28 mouse cellular contexts compared by ENCODE assay signal in genomic region chr2:94378678-94379077, GRCm38 (mm10). TPM values are rescaled to one million over a fixed set of nuclear protein-coding genes. Genes with fewer than 3 reads are reported as not detected.
DNase-seq lines count a peak whose midpoint lies in the region; ATAC-seq and TF ChIP-seq lines count a peak whose summit lies in the region.
"Had no signal": no experiment of that assay in that cellular context is flagged by ENCODE, and none has a peak within 500 bp of the region (broad histone marks: within the 10 kb centered on the region; RNA-seq: fewer than 3 reads in every experiment).

No protein-coding gene starts in this region.

- WGBS in forebrain, postnatal 0 days: 83% methylated on average over 11 of the region's 11 CpGs
- WGBS in forebrain, embryonic 14.5 days: 84% methylated on average over 11 of the region's 11 CpGs
- WGBS in kidney, postnatal 0 days: 83% methylated on average over 11 of the region's 11 CpGs
- 89% methylated on average over 11 of the region's 11 CpGs for WGBS in lung, postnatal 0 days

- no peak for TF ChIP-seq EP300 in lung, postnatal 0 days (IDR thresholded peaks at IDR 0.05)

- DNase-seq in forebrain, postnatal 0 days: peak; percentile 4
- no peak for DNase-seq in forebrain, embryonic 14.5 days (ENCODE audit: low spot score)
- DNase-seq in kidney, postnatal 0 days (ENCODE audit: low spot score): no peak
- no peak for DNase-seq in kidney, postnatal 14 days
- DNase-seq in lung, postnatal 0 days (ENCODE audit: low spot score): no peak
- DNase-seq in lung, postnatal 10 days: no peak
- peak; percentile 26 for DNase-seq in R1 (ENCODE audit: low read depth, low spot score)
- no peak for DNase-seq in spleen, postnatal 10 days (ENCODE audit: low spot score in 2 of 2)
- DNase-seq: adrenal gland, adult 8-10 months; cerebellum, adult 8-10 months; cerebellum, postnatal 25 days; gastrocnemius, adult 2 months; gastrocnemius, postnatal 36 days; heart, adult 2 months; heart, postnatal 14 days; kidney, adult 11 months; kidney, postnatal 36 days; layer of hippocampus, postnatal 36 days; liver, embryonic 13.5 days; lung, embryonic 14.5 days; lung, postnatal 36 days; right cerebral cortex, postnatal 25 days; thymus, adult 18-20 months; thymus, postnatal 25 days had no signal

- no peaks in the 10 kb centered on the region for H3K9me3 ChIP-seq in forebrain, postnatal 0 days (ENCODE audit: low read length)
- no peaks in the 10 kb centered on the region for H3K9me3 ChIP-seq in forebrain, embryonic 14.5 days (replicated peaks; ENCODE audit: control insufficient read depth, low read length)
- no peaks in the 10 kb centered on the region for H3K9me3 ChIP-seq in kidney, postnatal 0 days (replicated peaks; ENCODE audit: low read length)
- no peaks in the 10 kb centered on the region for H3K9me3 ChIP-seq in lung, postnatal 0 days (ENCODE audit: low read length)
- H3K9me3 ChIP-seq: embryonic facial prominence, embryonic 12.5 days; forebrain, embryonic 15.5 days; heart, embryonic 13.5 days; liver, embryonic 13.5 days had no signal

- no peaks in the 10 kb centered on the region for H3K27me3 ChIP-seq in forebrain, postnatal 0 days (ENCODE audit: insufficient read depth, low read length)
- H3K27me3 ChIP-seq in forebrain, embryonic 14.5 days (replicated peaks; ENCODE audit: control insufficient read depth, insufficient read depth, low read length): no peaks in the 10 kb centered on the region
- no peaks in the 10 kb centered on the region for H3K27me3 ChIP-seq in kidney, postnatal 0 days (ENCODE audit: insufficient read depth, low read length)
- no peaks in the 10 kb centered on the region for H3K27me3 ChIP-seq in lung, postnatal 0 days (replicated peaks; ENCODE audit: insufficient read depth, low read length)
- H3K27me3 ChIP-seq: embryonic facial prominence, embryonic 12.5 days; forebrain, embryonic 15.5 days; heart, embryonic 13.5 days; liver, embryonic 13.5 days had no signal

- no peak for ATAC-seq in forebrain, postnatal 0 days
- no peak for ATAC-seq in forebrain, embryonic 14.5 days
- ATAC-seq in kidney, postnatal 0 days (replicated peaks; ENCODE audit: low FRiP score, low read depth): no peak
- no peak for ATAC-seq in lung, postnatal 0 days
- ATAC-seq: forebrain, embryonic 15.5 days had no signal

- peak; percentile 18; the same call in 1 of the 2 replicates for TF ChIP-seq CTCF in forebrain, postnatal 0 days (IDR thresholded peaks at IDR 0.05; ENCODE audit: low read depth)
- TF ChIP-seq CTCF in kidney, postnatal 0 days (IDR thresholded peaks at IDR 0.05; ENCODE audit: low read depth): 0 out of 2 replicates have a peak, but pooled peaks have one; percentile 32
- TF ChIP-seq CTCF in lung, postnatal 0 days (IDR thresholded peaks at IDR 0.05): peak; percentile 27; the same call in 1 of the 2 replicates

- H3K4me3 ChIP-seq in forebrain, postnatal 0 days (ENCODE audit: low read depth, low read length): no peak overlapping the region
- H3K4me3 ChIP-seq in forebrain, embryonic 14.5 days (ENCODE audit: low read depth, low read length): no peak overlapping the region
- H3K4me3 ChIP-seq in kidney, postnatal 0 days (replicated peaks; ENCODE audit: low read depth, low read length): no peak overlapping the region
- no peak overlapping the region for H3K4me3 ChIP-seq in lung, postnatal 0 days (ENCODE audit: low read depth, low read length)
- H3K4me3 ChIP-seq: embryonic facial prominence, embryonic 12.5 days; forebrain, embryonic 15.5 days; gastrocnemius, adult 2 months; heart, adult 2 months; heart, embryonic 13.5 days; liver, embryonic 13.5 days had no signal

- no peaks in the 10 kb centered on the region for H3K4me1 ChIP-seq in forebrain, postnatal 0 days (ENCODE audit: insufficient read depth)
- no peaks in the 10 kb centered on the region for H3K4me1 ChIP-seq in forebrain, embryonic 14.5 days (ENCODE audit: control insufficient read depth, insufficient read depth, low read length)
- H3K4me1 ChIP-seq in kidney, postnatal 0 days (replicated peaks; ENCODE audit: insufficient read depth, low read length): no peaks in the 10 kb centered on the region
- H3K4me1 ChIP-seq in lung, postnatal 0 days (ENCODE audit: insufficient read depth, low read depth, low read length): no peaks in the 10 kb centered on the region
- H3K4me1 ChIP-seq: embryonic facial prominence, embryonic 12.5 days; forebrain, embryonic 15.5 days; heart, embryonic 13.5 days; liver, embryonic 13.5 days had no signal

- H3K4me2 ChIP-seq in forebrain, postnatal 0 days (ENCODE audit: low read depth): no peak overlapping the region
- H3K4me2 ChIP-seq in forebrain, embryonic 14.5 days (ENCODE audit: low read length): no peak overlapping the region
- no peak overlapping the region for H3K4me2 ChIP-seq in kidney, postnatal 0 days (ENCODE audit: low read length)
- no peak overlapping the region for H3K4me2 ChIP-seq in lung, postnatal 0 days (replicated peaks; ENCODE audit: low read depth, low read length)
- H3K4me2 ChIP-seq: embryonic facial prominence, embryonic 12.5 days; forebrain, embryonic 15.5 days; heart, embryonic 13.5 days; liver, embryonic 13.5 days; lung, embryonic 14.5 days; midbrain, embryonic 11.5 days had no signal

- H3K27ac ChIP-seq in forebrain, postnatal 0 days (ENCODE audit: low read depth, low read length): no peak overlapping the region
- H3K27ac ChIP-seq in forebrain, embryonic 14.5 days (ENCODE audit: low read depth, low read length): no peak overlapping the region
- H3K27ac ChIP-seq in kidney, postnatal 0 days: no peak overlapping the region
- H3K27ac ChIP-seq in lung, postnatal 0 days (ENCODE audit: low read length): no peak overlapping the region
- H3K27ac ChIP-seq: embryonic facial prominence, embryonic 12.5 days; forebrain, embryonic 15.5 days; gastrocnemius, adult 2 months; heart, adult 2 months; heart, embryonic 13.5 days; liver, embryonic 13.5 days had no signal

- peaks cover 46% of the 10 kb centered on the region for H3K36me3 ChIP-seq in forebrain, postnatal 0 days (ENCODE audit: insufficient read depth)
- H3K36me3 ChIP-seq in forebrain, embryonic 14.5 days (ENCODE audit: control insufficient read depth, insufficient read depth, low read length): peaks cover 56% of the 10 kb centered on the region
- peaks cover 32% of the 10 kb centered on the region for H3K36me3 ChIP-seq in kidney, postnatal 0 days (ENCODE audit: insufficient read depth, low read length)
- peaks cover 29% of the 10 kb centered on the region for H3K36me3 ChIP-seq in lung, postnatal 0 days (ENCODE audit: insufficient read depth, low read length)

- H3K9ac ChIP-seq in forebrain, postnatal 0 days: no peak overlapping the region
- no peak overlapping the region for H3K9ac ChIP-seq in forebrain, embryonic 14.5 days (ENCODE audit: low read length)
- no peak overlapping the region for H3K9ac ChIP-seq in kidney, postnatal 0 days (ENCODE audit: low read depth, low read length)
- no peak overlapping the region for H3K9ac ChIP-seq in lung, postnatal 0 days (replicated peaks; ENCODE audit: low read depth)
- H3K9ac ChIP-seq: embryonic facial prominence, embryonic 12.5 days; forebrain, embryonic 15.5 days; heart, embryonic 13.5 days; liver, embryonic 13.5 days; lung, embryonic 14.5 days had no signal

RNA-seq across cellular contexts. Expression of gene Ttc17, which starts 27.8 kb away (rescaled TPM):
- total RNA-seq in forebrain, postnatal 0 days (2014; rRNA removed): 20.2 and 22.3 TPM in 2 replicates
- 12.8 and 17.1 TPM in 2 replicates for polyA plus RNA-seq in forebrain, postnatal 0 days (2015; fragmentation: Nextera tagmentation; extraction: Ambion mirVana)
- 19.1 and 21.7 TPM in 2 replicates for polyA plus RNA-seq in forebrain, embryonic 14.5 days (2014; fragmentation: Nextera tagmentation; extraction: Ambion mirVana)
- polyA plus RNA-seq in kidney, postnatal 0 days (2015; fragmentation: Nextera tagmentation; extraction: Ambion mirVana): 13.1 and 13.7 TPM in 2 replicates
- 13.1 and 13.7 TPM in 2 replicates for polyA plus RNA-seq in lung, postnatal 0 days (2015; fragmentation: Nextera tagmentation; extraction: Ambion mirVana)

RNA-seq across cellular contexts. Expression of gene Api5, which starts 59.3 kb away (rescaled TPM):
- 69.4 and 70.8 TPM in 2 replicates for total RNA-seq in forebrain, postnatal 0 days (2014; rRNA removed)
- 64.6 and 70.9 TPM in 2 replicates for polyA plus RNA-seq in forebrain, postnatal 0 days (2015; fragmentation: Nextera tagmentation; extraction: Ambion mirVana)
- 144 and 146 TPM in 2 replicates for polyA plus RNA-seq in forebrain, embryonic 14.5 days (2014; fragmentation: Nextera tagmentation; extraction: Ambion mirVana)
- polyA plus RNA-seq in kidney, postnatal 0 days (2015; fragmentation: Nextera tagmentation; extraction: Ambion mirVana): 108 and 118 TPM in 2 replicates
- polyA plus RNA-seq in lung, postnatal 0 days (2015; fragmentation: Nextera tagmentation; extraction: Ambion mirVana): 74.3 and 77.3 TPM in 2 replicates

Comparison
In these comparisons a context has a peak if more than half of its experiments do, and no peak if none do; other contexts are left out.
1. DNase-seq: peak in forebrain, postnatal 0 days (single experiment) and R1 (single experiment); none in forebrain, embryonic 14.5 days (single experiment), kidney, postnatal 0 days (single experiment), kidney, postnatal 14 days (single experiment), lung, postnatal 0 days (single experiment), lung, postnatal 10 days (single experiment) and spleen, postnatal 10 days (0 of 2).
2. Peak in every context shown above with its lines, with median percentiles within 50 percentile points of each other: CTCF ChIP-seq.